Mouse (Mus musculus) retina, embryonic 14.5 days (tissue): ENCODE measurements around the gene Sept5.

Experiments
- DNase-seq: peaks from one replicate; pipeline ENCODE4 v3.0.0-alpha.2; 2015; ENCODE audit warnings: low spot score

The Sept5 gene

GRCm38 (mm10) chr16:18613301-18613700, 16.5 kb downstream of the Sept5 start:
- DNase-seq: no peak

GRCm38 (mm10) chr16:18611752-18612151, 18.0 kb downstream of the Sept5 start:
- no peak for DNase-seq

- DNase-seq: no peak
Observed at GRCm38 (mm10) chr16:18609099-18609498, 20.7 kb downstream of the Sept5 start.

- peak; percentile 63 for DNase-seq
Observed at GRCm38 (mm10) chr16:18608226-18608625, 21.5 kb downstream of the Sept5 start.

- no peak for DNase-seq
Observed at GRCm38 (mm10) chr16:18605705-18606104, 24.0 kb downstream of the Sept5 start.

GRCm38 (mm10) chr16:18604267-18604701, 25.5 kb downstream of the Sept5 start:
- peak; percentile 58 for DNase-seq

GRCm38 (mm10) chr16:18601447-18601846, 28.3 kb downstream of the Sept5 start:
- DNase-seq: no peak

- DNase-seq: no peak
Observed at GRCm38 (mm10) chr16:18598006-18598405, 31.7 kb downstream of the Sept5 start.

- DNase-seq: no peak
Observed at GRCm38 (mm10) chr16:18596255-18596654, 33.5 kb downstream of the Sept5 start.

- no peak for DNase-seq
Observed at GRCm38 (mm10) chr16:18593930-18594329, 35.8 kb downstream of the Sept5 start.

- DNase-seq: peak; percentile 72
Observed at GRCm38 (mm10) chr16:18591047-18592018, 38.4 kb downstream of the Sept5 start.

- DNase-seq: peak; percentile 43
Observed at GRCm38 (mm10) chr16:18589804-18590790, 39.7 kb downstream of the Sept5 start, which contains the start of gene Tbx1. Tbx1 (minus strand) TSS chr16:18590671.

GRCm38 (mm10) chr16:18589080-18589621, 40.6 kb downstream of the Sept5 start:
- DNase-seq: no peak

GRCm38 (mm10) chr16:18588738-18589055, 41.1 kb downstream of the Sept5 start:
- no peak for DNase-seq

- DNase-seq: peak; percentile 55
Observed at GRCm38 (mm10) chr16:18587847-18588737, 41.7 kb downstream of the Sept5 start.

GRCm38 (mm10) chr16:18586906-18587546, 42.7 kb downstream of the Sept5 start:
- no peak for DNase-seq

- no peak for DNase-seq
Observed at GRCm38 (mm10) chr16:18586076-18586905, 43.5 kb downstream of the Sept5 start.

- no peak for DNase-seq
Observed at GRCm38 (mm10) chr16:18585676-18586075, 44.1 kb downstream of the Sept5 start.

- DNase-seq: no peak
Observed at GRCm38 (mm10) chr16:18584901-18585510, 44.7 kb downstream of the Sept5 start.
